In genomic region chr11:115693979-115694578, GRCm38 (mm10) we compare ENCODE assay signal across 21 mouse cellular contexts. TPM values are rescaled to one million over a fixed set of nuclear protein-coding genes. Genes with fewer than 3 reads are reported as not detected.
DNase-seq lines count a peak whose midpoint lies in the region; ATAC-seq lines count a peak whose summit lies in the region.
"Had no signal": no experiment of that assay in that cellular context is flagged by ENCODE, and none has a peak within 500 bp of the region (broad histone marks: within the 10 kb centered on the region; RNA-seq: fewer than 3 reads in every experiment).

No protein-coding gene starts in this region.

- peak; percentile 36 for DNase-seq in adrenal gland, adult 2 months
- DNase-seq in adrenal gland, adult 18-20 months (ENCODE audit: low spot score in 2 of 2): no peak
- DNase-seq in MN1 (ENCODE audit: low spot score): no peak
- DNase-seq in layer of hippocampus, postnatal 10 days (ENCODE audit: low spot score in 2 of 2): no peak
- DNase-seq: adrenal gland, adult 8-10 months; cerebellum, adult 8-10 months; kidney, postnatal 25 days; layer of hippocampus, postnatal 36 days; lung, postnatal 4 days; thymus, adult 18-20 months; thymus, postnatal 4 days had no signal

- no peaks in the 10 kb centered on the region for H3K27me3 ChIP-seq in heart, embryonic 15.5 days
- no peaks in the 10 kb centered on the region for H3K27me3 ChIP-seq in heart, embryonic 11.5 days (ENCODE audit: control insufficient read depth, insufficient read depth, low read length)
- no peaks in the 10 kb centered on the region for H3K27me3 ChIP-seq in megakaryocyte, embryonic 14.5 days (replicated peaks)
- H3K27me3 ChIP-seq: liver, embryonic 15.5 days; midbrain, embryonic 13.5 days; Patski had no signal

- peaks cover 72% of the 10 kb centered on the region for H3K4me1 ChIP-seq in heart, embryonic 15.5 days (replicated peaks)
- peaks cover 54% of the 10 kb centered on the region for H3K4me1 ChIP-seq in heart, embryonic 11.5 days (ENCODE audit: control insufficient read depth, insufficient read depth, low read length)
- peaks cover 92% of the 10 kb centered on the region for H3K4me1 ChIP-seq in megakaryocyte, embryonic 14.5 days

- H3K4me2 ChIP-seq in heart, embryonic 15.5 days: no peak overlapping the region
- H3K4me2 ChIP-seq in heart, embryonic 11.5 days: no peak overlapping the region
- H3K4me2 ChIP-seq: liver, embryonic 15.5 days; midbrain, embryonic 13.5 days had no signal

- ATAC-seq in heart, embryonic 15.5 days (replicated peaks; ENCODE audit: insufficient number of reproducible peaks, insufficient read depth, low FRiP score, low read depth): no peak
- no peak for ATAC-seq in heart, embryonic 11.5 days (replicated peaks; ENCODE audit: insufficient number of reproducible peaks, low FRiP score, low TSS enrichment)
- no peak for ATAC-seq in megakaryocyte, adult 5-6 weeks (ENCODE audit: poor library complexity, severe bottlenecking)
- ATAC-seq: forebrain, embryonic 14.5 days; intestine, postnatal 0 days; midbrain, embryonic 13.5 days; Patski had no signal

- WGBS in heart, embryonic 15.5 days: 70% methylated on average over 12 of the region's 12 CpGs
- 86% methylated on average over 12 of the region's 12 CpGs for WGBS in heart, embryonic 11.5 days (ENCODE audit: insufficient replicate concordance)

- H3K9me3 ChIP-seq in heart, embryonic 15.5 days (replicated peaks): no peaks in the 10 kb centered on the region
- H3K9me3 ChIP-seq in heart, embryonic 11.5 days (replicated peaks; ENCODE audit: control insufficient read depth, low read length): no peaks in the 10 kb centered on the region
- H3K9me3 ChIP-seq in megakaryocyte, embryonic 14.5 days: no peaks in the 10 kb centered on the region
- H3K9me3 ChIP-seq: liver, embryonic 15.5 days; midbrain, embryonic 13.5 days had no signal

- peaks cover 4% of the 10 kb centered on the region; the same call in 1 of the 2 replicates for H3K36me3 ChIP-seq in heart, embryonic 15.5 days
- H3K36me3 ChIP-seq in heart, embryonic 11.5 days (ENCODE audit: control insufficient read depth, insufficient read depth, low read length): 0 out of 2 replicates have a peak, but pooled peaks cover 4% of the 10 kb centered on the region
- peaks cover 80% of the 10 kb centered on the region for H3K36me3 ChIP-seq in megakaryocyte, embryonic 14.5 days (replicated peaks; ENCODE audit: low read length)

- H3K9ac ChIP-seq in heart, embryonic 15.5 days: no peak overlapping the region
- H3K9ac ChIP-seq in heart, embryonic 11.5 days (ENCODE audit: low read depth, low read length): no peak overlapping the region
- H3K9ac ChIP-seq: liver, embryonic 15.5 days; midbrain, embryonic 13.5 days had no signal

- H3K27ac ChIP-seq in heart, embryonic 15.5 days: peak overlapping the region; percentile 28; the same call in 1 of the 2 replicates
- no peak overlapping the region; the same call in 1 of the 2 replicates for H3K27ac ChIP-seq in heart, embryonic 11.5 days (ENCODE audit: low read depth, low read length)
- H3K27ac ChIP-seq: liver, embryonic 15.5 days; midbrain, embryonic 13.5 days had no signal

- no peak overlapping the region for H3K4me3 ChIP-seq in heart, embryonic 15.5 days
- H3K4me3 ChIP-seq in heart, embryonic 11.5 days (ENCODE audit: low read depth, low read length): no peak overlapping the region
- peak overlapping the region; percentile 78 for H3K4me3 ChIP-seq in megakaryocyte, embryonic 14.5 days (replicated peaks)
- H3K4me3 ChIP-seq: layer of hippocampus, adult 2 months; liver, embryonic 15.5 days; midbrain, embryonic 13.5 days had no signal

RNA-seq across cellular contexts. Expression of gene Grb2, which starts 14.3 kb away (rescaled TPM):
- total RNA-seq in adrenal gland, adult 2 months (2021): 100 to 1,000 TPM; 136 to 162 TPM
- polyA plus RNA-seq in adrenal gland, adult 2 months (2012; rRNA removed): 41.2 and 50.8 TPM in 2 replicates
- total RNA-seq in adrenal gland, adult 18-20 months (2021): 100 to 1,000 TPM in 1 of 2 experiments, 10 to 100 TPM in 1; 97.2 to 132 TPM
- polyA plus RNA-seq in heart, embryonic 15.5 days (2015; fragmentation: Nextera tagmentation; extraction: Ambion mirVana): 103 and 104 TPM in 2 replicates
- 42.7 and 56.3 TPM in 2 replicates for polyA plus RNA-seq in heart, embryonic 11.5 days (2014; fragmentation: Nextera tagmentation; extraction: Ambion mirVana)
- polyA plus RNA-seq in megakaryocyte, embryonic 14.5 days (2012; ENCODE audit: insufficient read depth, low replicate concordance): 30.1 and 77.5 TPM in 2 replicates
- 109 TPM in 2 replicates for total RNA-seq in megakaryocyte, adult 5-6 weeks (2015)
- total RNA-seq in megakaryocyte, adult 5-6 weeks (2017): 68.7 and 124 TPM in 2 replicates
- total RNA-seq in layer of hippocampus, postnatal 10 days (2021): 100 to 1,000 TPM; 160 to 186 TPM
